Mouse (Mus musculus): Measurements from ENCODE around the gene Hoxc5.

The Hoxc5 gene

DNA sequence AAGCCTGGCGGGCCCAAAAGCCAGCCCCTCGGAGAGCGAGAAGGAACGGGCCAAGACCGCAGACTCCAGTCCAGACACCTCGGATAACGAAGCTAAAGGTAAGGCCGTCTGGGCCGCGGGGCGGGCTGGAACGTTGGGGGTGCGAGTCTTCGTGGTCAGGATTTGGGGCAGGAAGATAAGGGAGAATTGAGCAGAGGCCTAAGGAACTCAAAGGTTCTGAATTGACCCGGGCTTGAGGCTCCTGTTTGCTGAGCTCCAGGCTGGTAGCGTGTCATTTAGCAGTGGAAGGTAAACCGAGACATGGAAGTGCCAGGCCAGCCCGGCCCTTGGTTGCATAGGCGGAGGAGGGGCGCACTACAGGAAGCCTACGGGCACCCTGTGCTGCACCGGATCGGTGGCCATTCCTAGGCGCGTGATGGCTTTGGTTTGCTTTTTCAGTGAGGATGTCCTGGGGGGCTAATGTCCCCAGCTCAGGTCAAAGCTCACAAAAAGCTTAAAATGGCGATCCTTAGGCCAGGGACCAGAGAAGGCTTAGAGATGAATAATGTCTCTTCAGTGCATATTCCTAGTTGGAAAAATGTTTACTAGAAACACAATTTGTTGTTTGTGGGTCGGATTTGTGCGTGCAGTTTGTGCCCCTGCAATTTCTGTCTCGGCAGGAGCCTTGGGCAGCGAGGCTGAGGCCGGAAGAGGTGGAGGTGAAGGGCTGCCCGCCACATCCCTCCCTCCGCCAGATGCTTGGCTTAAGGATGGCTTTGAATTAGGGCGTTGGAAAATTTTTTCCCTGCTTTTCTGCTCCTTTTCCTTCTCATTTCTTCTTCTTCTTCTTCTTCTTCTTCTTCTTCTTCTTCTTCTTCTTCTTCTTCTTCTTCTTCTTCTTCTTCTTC lies 511 bp downstream of the Hoxc5 start:
- DNase-seq = no peak

DNA sequence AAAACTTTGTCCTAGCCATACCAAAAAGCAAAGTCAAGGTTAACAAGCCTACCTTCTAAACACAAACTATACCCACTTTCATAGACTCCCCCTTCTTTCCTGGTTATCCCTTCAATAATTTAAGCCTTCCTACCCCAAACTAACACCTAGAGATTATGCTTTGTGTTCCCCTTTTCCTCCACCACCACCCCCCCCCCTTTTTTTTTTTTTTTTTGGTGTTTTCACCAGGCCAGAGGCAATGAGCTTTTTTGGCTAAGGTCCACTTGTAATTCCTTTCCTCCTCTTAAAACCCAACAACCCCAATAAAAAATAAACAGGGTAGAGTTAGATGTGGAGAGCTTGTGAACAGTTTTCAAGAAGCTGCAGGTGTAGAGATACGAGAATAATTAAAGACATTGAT lies 2.1 kb downstream of the Hoxc5 start:
- DNase-seq = no peak

DNA sequence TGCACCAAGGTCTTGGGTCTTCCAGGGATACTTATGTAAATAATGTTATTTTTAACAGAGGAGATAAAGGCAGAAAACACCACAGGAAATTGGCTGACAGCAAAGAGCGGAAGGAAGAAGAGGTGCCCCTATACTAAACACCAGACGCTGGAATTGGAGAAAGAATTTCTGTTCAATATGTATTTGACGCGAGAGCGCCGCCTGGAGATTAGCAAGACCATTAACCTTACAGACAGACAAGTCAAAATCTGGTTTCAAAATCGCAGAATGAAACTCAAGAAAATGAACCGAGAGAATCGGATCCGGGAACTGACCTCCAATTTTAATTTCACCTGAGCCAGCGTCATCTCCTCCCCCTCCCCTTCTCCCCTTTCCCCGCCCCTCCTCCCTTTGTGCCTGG lies 3.5 kb downstream of the Hoxc5 start:
- DNase-seq = peak in 1 of 2 experiments; percentile 42

DNA sequence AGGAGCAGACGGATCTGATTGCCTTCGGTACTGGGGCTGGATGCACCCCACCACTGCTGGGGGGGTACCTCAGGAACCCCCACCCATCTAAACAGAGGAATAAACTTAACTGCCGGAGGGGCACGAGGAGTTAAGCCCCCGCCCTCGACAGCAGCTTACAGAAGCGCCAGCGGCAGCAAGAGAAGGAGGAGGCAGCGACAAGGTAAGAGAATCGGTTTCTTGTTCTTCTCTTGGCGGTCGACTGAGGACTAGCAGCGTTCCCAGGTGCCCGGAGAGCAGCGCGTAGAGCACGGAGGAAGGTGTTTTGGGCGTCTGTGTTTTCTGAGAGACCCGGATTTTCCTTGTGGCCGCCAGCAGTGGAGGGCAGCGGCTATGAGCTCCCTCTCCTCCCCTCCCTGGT lies 5.0 kb downstream of the Hoxc5 start:
- DNase-seq = no peak

DNA sequence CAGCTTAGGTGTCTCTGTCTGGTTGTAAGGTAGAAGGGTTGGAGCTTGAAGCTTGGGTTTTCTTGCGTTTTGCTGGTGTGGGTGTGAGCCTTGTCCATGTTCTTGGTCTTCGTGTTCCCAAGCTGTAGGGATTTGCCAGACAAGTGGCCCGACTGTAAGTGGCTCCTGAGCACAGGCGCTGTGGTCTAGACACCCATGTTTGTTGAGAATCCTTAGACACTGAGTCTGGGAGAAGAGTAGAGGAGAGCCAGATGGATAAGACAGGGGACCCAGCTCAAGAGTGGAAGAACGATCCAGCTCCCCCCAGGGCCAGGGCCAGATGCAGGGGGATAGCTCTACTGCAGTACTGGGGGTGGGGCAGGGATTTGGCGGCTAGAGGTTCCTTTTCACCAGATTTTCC lies 5.5 kb downstream of the Hoxc5 start:
- DNase-seq = no peak

DNA sequence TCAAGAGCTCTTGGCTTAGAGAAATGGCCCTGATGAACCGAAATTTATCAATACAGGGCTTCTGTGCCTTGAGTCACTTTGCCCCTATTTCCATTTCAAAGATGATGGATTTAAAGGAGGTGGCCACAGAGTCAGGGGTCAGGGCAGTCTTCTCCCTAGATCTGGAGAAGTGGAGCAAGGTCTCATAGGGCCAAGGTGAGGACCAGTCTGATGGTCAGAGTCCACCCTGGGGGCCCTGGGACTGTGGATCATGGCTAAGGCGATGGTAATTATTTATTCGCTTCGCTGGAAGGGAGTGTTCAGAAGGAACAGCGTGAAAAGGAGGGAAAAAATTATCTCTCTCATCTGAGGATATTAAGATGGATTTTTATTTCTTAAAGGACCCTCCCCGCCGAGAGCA lies 7.8 kb downstream of the Hoxc5 start:
- no peak for DNase-seq

DNA sequence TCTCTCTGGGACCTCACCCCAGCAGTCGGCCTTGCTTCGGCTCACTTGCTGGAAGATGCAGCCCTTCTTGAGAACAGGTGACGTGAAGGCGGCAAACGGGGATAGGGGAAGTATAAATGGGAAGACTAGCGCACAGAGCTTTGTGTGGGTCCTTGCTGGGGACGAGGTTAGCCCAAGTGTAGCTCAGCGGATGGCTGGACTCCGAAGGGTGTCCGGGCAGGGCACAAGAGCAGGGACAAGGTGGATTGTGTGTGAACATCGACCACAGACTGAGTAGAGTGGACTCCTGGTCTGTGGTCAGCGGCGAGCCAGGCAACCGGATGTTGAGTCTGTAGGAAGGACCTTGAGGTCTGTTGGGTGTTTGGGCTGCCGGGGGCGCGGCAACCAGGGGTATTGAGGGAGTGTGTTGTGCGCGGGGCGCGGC lies 8.5 kb downstream of the Hoxc5 start:
- DNase-seq = no peak

DNA sequence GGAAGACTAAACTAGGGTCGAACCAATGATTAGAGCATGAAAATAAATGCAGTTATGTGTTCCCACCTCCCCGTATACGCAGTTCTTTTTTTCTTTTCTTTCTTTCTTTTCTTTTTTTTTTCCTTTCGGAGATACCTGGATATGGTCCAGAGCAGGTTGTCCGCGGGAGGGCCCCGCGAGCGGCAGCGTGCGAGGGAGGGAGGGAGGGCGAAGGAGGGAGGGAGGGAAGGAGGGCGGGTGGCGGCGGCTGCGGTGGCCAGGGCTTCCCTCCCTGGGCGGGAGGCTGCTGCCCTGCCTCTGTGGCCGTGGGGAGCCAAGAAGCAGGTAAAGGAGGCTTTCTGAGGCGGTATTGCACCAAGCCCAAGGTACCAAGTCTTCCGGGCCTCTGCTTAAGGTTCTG lies 8.9 kb downstream of the Hoxc5 start, which contains the start of gene Hoxc9:
TSS of gene Hoxc9 (plus strand) at position 269 of the 400 bp plus-strand sequence.
- DNase-seq = no peak

DNA sequence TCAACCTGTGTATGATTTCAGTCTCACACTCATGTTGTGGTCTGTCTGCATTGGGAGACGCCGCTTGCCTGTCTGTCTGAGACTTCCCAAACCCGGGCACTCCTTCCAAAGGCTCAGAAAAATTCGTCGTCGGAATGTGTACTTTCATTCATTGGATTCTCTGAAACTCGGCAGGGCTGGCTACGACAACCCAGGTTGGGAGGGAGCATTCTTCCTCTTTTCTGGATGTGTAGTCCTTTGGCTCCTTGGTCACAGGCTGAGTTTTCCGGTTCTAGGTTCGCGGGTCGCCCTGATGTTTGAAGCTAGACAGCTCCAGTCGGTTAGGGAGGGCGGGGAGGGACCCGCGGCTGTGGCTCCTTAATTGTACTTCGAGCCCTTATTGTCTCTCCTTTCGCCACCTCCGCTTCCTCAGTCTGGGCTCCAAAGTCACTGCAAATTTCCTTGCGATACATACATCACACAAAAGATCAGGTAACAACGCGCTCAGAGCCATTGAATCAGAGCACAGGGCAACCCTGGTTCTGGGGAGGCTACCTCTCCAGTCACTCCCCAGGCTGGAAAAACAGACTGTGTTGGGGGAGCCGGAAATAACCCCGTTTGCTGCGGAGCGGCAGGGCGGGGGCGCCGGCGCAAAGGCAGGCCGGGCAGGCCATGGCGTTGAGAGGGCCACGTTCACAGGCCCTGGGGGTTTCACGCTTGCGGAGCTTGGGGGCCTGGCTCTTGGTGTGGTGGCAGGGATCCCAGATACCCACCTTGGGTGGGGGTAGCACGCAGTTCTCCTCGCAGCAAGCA lies 9.6 kb downstream of the Hoxc5 start:
- DNase-seq = no peak

DNA sequence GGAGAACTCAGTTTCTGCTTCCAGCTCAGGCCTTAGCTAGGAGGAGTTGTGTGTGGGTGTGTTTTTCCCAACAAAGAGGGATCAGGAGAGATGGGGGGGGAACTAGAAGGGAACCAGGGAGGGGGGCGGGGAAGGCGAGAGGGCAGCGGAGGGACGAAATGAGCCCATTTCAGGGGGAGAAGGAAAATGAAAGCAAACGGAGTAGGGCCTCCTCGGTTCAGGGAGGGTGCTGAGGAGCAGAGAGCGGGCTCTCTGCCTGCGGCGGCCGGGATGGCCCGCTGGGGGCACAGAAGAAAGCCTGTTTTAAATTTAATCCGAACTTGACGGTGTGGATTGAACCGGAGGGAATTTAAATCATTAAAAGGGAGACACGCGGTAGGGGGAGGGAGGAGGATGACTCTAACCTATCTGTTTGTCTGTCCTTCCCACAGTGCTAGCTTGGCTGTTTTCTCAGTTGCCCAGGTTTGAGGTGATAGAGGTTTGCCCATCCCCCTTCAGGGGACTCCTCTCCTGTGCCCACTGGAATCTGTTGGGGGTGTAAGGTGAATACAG lies 10.3 kb downstream of the Hoxc5 start:
- DNase-seq = no peak

DNA sequence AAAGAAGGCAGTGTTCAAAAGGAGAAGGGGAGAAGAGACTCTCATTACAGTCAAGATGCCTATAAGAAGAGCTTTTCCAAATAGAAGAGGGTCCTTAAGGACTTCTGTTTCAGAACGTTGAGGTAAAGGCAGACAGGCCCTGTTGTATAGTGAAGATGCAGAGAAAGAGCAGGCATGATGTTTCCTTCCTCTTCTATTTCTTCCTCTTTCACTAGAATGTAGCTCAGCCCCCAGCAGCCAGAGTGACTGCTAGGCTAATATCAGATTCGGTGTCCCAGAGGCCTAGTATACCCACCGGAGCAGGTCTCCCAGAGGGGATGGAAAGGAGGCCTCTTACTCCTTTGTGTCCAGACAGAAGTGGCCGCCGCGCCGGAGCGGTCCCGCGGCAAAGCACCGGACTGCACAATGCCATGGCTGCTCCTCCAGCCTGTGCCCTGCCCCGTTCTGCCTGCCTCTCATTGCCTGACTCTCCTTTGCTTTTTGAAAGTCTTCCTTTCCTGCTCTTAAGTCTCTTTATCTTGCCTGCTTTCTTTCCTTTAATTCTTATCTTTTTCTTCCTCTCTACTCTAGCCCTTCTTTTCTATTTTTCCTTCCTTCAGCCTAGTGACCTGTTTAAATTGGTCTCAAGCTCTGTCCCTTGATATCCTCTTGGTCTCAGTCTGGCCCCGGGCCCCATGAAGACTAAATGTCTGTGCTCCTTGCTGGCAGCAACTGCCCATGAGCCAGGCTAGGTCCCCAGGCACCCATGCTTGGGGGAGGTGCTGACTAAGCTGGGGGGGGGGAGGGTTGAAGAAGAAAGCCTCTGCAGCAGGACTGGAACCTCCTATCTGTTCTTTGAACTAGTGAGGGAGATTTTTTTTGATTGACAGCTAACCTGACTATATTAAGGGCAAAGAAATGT lies 11.6 kb downstream of the Hoxc5 start:
- DNase-seq = no peak

DNA sequence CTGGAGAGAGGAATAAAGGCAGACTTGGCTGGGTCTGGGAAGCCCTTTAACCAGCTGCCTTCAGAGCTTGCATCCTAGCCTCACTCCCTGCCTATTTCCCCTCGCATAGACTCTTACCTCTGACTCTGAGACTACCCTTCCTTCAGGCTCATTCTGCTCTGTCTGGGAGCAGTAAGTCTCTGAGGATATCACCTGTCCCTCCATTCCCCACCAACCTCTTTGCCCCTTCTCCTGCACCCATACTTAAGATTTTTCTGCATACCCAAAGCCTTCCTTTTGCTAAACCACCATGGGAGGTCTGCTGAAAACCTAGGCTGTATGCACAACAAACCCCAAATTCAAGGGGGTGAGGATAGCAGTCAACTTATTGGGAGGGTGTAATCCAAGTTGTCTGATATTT lies 12.7 kb downstream of the Hoxc5 start:
- no peak for DNase-seq

DNA sequence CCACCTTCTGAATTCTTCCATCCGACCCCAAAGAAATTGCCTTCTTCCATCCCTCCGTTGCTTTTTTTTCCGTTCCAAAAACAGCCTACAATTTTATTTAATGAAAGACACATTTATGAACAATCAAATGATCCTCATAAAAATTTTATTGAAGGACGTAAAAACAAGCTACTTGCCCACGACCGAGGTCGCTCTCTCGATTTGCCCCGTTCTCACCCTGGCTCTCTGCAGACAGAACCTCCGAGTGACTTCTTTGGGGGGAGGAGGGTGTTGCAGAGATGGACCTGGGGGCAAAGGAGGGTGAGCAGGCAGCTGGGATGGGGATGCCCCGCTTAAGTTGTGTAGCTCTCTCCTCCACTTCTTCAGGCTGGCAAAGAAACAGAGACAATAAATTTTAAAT lies 13.1 kb downstream of the Hoxc5 start:
- DNase-seq = no peak

DNA sequence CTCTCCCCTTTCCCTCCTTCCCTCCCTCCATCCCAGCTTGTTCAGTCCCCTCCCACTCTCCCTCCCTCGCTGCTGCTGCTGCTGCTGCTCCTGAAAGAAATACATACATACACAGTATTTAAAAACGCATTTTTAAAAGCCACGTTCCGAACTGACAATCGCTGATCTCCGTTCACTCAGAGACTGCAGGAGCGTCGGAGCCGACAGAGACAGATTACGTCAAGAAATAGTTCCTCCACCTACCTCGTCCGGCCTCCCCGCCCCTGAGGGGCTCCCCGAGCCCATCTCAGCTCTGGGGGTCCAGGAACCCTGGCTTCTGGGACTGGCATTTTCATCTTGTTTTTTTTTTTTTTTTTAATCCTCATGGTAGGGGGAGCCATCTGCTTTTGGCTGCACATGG lies 13.7 kb downstream of the Hoxc5 start:
- no peak for DNase-seq

DNA sequence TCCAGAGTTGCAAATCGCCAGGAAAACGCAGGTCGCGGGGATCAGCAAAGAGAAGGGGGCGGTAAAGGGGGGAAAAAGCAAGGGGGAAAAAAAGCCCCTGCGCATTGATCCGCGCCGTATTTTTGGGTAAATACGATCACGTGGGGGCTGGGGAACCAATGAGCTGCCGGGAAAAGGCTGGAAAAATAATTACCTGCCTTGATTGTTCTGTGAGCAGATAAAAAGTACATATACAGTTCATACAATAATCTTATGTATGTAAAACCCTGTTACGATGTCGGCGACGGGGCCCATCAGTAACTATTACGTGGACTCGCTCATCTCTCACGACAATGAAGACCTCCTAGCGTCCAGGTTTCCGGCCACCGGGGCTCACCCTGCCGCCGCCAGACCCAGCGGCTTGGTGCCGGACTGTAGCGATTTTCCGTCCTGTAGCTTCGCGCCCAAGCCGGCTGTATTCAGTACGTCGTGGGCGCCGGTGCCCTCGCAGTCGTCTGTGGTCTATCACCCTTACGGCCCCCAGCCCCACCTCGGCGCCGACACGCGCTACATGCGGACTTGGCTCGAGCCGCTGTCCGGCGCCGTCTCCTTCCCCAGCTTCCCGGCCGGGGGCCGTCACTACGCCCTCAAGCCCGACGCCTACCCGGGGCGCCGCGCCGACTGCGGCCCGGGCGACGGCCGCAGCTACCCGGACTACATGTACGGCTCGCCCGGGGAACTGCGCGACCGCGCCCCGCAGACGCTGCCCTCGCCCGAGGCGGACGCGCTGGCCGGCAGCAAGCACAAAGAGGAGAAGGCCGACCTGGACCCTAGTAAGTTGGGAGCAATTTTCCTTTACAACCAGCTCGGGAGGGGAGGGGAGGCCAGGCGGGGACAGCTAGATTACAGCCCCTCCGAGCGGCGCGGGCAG lies 14.4 kb downstream of the Hoxc5 start:
- DNase-seq = peak in 1 of 2 experiments; percentile 67

DNA sequence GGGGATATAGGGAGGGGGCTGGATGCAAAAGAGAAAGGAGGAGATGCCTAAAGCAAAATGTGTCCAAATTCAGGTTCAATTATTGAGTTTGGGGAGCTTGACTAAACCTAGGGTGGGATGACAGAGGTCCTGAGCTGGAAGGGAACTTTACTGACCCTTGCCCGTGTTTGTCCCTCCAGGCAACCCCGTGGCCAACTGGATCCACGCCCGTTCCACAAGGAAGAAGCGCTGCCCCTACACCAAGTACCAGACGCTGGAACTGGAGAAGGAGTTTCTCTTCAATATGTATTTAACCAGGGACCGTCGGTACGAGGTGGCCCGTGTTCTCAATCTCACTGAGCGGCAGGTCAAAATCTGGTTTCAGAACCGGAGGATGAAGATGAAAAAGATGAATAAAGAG lies 16.5 kb downstream of the Hoxc5 start:
- DNase-seq = no peak

DNA sequence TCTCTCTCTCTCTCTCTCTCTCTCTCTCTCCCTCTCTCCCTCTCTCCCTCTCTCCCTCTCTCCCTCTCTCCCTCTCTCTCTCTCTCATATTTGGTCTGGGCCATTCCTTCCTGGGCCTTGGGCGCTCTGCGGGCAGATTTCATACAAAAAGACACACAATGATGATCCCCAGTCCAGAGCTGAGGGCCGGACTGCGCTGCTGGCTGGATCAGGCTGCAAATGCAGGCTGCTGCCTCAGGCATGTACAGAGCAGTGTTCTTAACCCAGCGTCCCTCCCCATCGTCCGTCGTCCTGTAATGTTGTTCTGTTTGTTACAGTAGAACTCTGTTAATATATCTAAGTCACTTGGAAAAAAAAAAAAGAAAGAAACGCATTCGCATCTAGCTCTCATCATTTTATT lies 17.3 kb downstream of the Hoxc5 start:
- no peak for DNase-seq

DNA sequence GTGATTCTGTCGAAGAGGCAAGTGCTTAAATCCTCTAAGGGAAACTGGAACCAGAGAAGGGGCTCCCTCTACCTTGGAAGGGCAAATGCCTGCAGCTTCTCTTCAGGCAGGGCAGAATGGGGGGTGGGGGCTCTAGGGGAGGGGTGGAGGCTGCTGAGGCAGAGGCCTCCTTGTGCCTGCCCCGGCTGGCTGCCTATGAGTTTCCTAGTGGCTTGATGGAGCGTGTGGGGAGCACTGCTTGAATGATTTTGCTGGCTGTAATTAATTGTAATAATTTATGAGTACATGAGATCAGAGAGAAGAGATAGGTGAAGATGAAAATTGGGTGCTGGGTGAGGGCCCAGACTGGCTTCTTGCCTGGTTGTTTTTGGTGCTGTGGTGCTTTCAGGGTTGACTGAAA lies 17.7 kb downstream of the Hoxc5 start:
- DNase-seq = no peak

DNA sequence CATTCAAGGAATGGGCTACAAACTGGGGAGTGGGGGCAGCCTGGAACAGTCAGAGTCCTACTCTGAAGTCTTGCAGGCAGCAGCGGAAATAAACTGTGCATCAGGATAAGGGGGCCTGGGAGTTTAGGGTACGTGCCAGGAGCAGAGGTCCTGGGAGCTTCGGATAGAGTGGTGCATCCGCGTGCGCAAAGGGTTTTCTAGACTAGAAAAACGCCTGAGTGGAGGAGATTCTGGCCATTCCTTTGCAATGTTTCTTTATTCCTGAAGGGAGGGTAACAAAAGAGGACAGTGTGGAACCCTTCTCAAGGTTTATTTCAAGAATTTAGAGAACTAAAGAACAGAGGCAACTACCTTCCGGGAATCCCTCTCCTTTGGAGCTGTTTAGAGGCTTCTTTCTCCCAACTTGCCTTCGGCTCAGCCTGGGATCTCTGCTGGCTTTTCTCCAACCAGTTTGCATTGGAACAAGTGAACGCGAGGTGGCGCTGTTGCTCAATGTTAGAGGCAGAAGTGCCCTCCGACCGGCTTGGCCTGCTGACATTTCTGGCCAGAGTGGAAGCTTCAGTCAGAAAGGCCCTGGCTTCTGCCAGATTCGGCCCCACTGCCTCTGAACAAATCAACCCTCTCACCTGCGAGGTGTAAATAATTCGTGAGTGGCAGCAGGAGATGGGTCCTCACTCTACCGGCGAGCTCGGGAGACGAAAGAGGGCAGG lies 20.0 kb downstream of the Hoxc5 start:
- DNase-seq = peak; percentile 89 to 97

DNA sequence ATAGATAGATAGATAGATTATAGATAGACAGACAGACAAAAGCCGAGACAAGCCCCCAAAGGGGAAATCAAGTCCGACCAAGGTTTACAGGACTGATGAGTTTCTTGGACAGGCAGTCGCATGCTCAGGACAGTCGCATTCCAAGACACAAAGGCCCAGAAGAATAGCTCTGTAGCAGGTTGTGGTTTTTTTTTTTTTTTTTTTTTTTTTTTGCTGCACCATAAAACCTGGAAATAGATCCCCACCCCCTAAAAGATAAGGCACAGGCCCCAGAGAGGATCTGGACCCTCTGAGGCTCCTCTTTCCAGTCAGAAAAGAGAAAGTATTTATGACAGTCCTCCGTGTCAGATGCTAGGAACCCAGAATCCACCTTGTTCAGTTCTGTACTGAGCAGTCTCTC lies 20.8 kb downstream of the Hoxc5 start:
- DNase-seq = no peak

Data from kidney, adult 8-10 months (tissue).